Mouse (Mus musculus): Measurements from ENCODE around the gene Tmem129.

DNA sequence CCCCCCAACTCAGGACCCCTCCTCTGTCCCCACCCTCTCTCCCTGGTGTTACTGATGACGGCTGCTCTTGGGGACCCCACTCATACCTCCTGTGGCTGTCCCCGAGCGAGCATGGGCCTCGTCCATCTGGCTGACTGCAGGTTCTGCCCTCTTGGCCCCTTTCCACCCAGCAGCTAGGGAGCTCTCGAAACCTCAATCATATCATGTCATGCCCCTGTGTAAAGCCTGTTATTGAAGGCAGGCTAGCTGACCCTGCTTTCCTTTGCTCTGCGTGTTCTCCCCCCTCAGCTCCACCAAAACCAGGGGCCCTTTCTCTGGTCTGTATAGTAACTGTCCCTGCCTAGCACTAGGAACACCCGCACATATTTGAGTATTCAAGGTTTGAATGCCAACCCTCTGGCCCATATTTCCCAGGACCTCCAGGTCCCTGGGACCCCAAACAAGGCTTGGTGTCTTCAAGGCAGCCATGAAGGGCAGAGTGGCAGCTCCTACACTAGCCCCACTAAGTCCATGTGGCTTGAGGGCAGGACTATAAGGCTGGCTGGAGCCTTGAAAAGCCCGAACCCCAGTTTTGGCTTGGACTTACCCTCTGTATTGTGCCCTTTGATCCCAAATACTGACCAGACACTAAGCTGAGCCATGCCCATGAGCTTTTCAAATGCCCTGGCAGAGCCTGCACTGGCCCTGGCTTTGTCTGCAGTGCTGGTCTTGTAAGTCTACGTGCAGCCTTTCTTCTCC is 47.6 kb upstream of the Tmem129 start:
- no peak for TF ChIP-seq CTCF (IDR thresholded peaks at IDR 0.05; ENCODE audit: insufficient read depth, low read length)
- no peak for TF ChIP-seq POLR2A (IDR thresholded peaks at IDR 0.05; ENCODE audit: borderline replicate concordance, extremely low read depth, low read depth, low read length)
